Mouse (Mus musculus): ENCODE measurements around the gene Casd1. TPM values are rescaled to one million over a fixed set of nuclear protein-coding genes. Genes with fewer than 3 reads are reported as not detected.

The Casd1 gene
- polyA plus RNA-seq, 1 experiment from 2014 or later = 40.7 TPM

DNA sequence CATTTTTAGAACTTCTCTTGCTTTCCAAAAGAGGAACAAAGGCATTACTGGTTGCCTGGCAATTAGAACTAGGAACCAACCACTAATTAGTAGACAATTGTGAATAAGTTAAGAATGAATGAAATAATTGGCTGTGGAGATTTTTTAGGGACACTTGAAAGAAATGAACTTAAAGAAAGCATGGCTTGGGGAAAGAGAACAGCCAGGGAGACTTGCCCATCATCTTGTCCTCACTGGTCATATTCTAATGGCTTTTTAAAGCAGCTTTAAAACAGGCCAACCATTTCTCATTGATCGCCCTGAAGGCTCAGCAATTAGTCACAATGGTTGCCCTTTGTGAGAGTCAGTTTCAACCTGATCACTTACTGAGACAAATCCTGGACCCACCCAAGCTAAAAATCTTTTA, 76.7 kb downstream of the Casd1 start:
- no peak overlapping the region for H3K27ac ChIP-seq
- peaks cover 4% of the 10 kb centered on the region for H3K4me1 ChIP-seq
- no peaks in the 10 kb centered on the region for H3K36me3 ChIP-seq
- no peak overlapping the region for H3K4me2 ChIP-seq (replicated peaks)
- no peaks in the 10 kb centered on the region for H3K27me3 ChIP-seq (replicated peaks)
- 31% methylated on average over 1 of the region's 1 CpGs for WGBS
- ATAC-seq (ENCODE audit: low FRiP score, low read depth) = no peak
- H3K4me3 ChIP-seq = no peak overlapping the region
- no peaks in the 10 kb centered on the region for H3K9me3 ChIP-seq
- no peak overlapping the region for H3K9ac ChIP-seq

DNA sequence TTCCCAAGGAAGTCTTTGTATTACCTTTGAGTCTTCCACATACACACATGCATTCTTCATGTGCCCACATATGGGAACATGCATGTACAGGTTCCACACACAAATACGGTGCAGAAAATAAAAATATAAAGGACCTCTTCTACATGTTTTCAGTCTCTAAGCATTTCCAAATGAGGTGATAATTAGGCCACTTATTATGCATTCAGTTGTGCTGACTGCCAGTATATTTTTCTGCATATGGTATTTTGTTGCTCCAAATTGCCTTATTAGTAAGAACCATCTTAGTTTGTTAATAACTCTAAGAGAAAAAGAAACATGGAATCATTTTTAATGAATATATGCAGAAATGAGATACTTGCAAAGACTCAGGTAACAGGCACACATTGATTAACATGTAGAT, 79.3 kb downstream of the Casd1 start:
- no peaks in the 10 kb centered on the region for H3K36me3 ChIP-seq
- no peak overlapping the region for H3K9ac ChIP-seq
- H3K4me3 ChIP-seq = no peak overlapping the region
- H3K4me2 ChIP-seq (replicated peaks) = no peak overlapping the region
- no peaks in the 10 kb centered on the region for H3K9me3 ChIP-seq
- H3K4me1 ChIP-seq = peaks cover 4% of the 10 kb centered on the region
- 88% methylated on average over 1 of the region's 1 CpGs for WGBS
- no peaks in the 10 kb centered on the region for H3K27me3 ChIP-seq (replicated peaks)
- H3K27ac ChIP-seq = no peak overlapping the region
- no peak for ATAC-seq (ENCODE audit: low FRiP score, low read depth)

DNA sequence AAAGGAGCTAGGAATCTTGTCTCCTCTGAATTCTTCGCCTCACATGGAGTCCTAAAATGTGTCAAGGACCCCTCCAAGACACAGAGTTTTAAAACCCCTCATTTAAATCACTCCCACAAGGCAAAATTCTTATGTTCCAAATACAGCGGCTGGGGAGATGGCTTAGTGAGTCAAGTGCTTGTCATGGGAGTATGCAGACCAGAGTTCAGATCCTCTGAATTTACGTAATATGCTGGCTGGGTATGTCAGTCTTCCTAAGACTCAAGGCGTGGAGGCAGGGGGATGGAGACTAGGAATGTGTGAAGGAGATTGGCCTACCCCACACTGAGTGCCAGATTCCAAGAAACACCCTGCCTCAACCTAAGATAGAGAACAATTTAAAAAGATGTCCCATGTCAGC, 79.9 kb downstream of the Casd1 start:
- Histone ChIP-seq H3K4me3 (no peak overlapping the region), H3K4me2 (replicated peaks) (no peak overlapping the region), H3K9me3 (no peaks in the 10 kb centered on the region), H3K9ac (no peak overlapping the region), H3K27me3 (replicated peaks) (no peaks in the 10 kb centered on the region), H3K27ac (no peak overlapping the region), H3K36me3 (no peaks in the 10 kb centered on the region), H3K4me1 (peaks cover 4% of the 10 kb centered on the region)
- 88% methylated on average over 4 of the region's 4 CpGs for WGBS
- ATAC-seq (ENCODE audit: low FRiP score, low read depth) = no peak

DNA sequence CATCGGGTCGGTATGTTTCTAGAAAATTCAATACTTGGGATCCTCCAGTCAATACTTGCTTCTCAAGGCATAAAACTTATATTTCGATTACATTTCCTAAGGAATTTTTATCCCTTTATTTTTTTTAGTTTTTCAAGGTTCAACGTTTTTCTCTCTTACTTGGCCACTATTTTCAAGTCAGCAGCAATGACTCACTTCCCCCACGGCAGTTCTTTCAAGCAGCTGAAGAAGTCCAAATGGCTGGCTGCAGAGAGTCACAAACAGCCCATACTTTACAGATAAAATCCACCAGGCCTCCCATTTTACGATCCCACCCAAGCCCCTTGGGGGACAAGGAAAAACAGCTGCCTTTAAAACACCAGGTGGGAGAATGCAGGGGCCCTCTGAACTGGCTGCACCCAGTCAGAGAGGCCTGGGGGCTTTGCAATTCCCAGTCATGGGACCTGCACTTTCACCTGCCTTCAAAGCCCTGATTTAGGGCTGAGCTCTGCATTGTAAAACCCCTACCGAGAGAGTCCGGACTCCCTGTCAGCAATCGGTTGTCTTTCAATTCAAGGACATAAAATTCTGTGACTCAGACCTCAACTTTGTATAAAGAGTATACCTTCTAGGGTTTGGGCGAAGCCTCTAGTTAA, 84.2 kb downstream of the Casd1 start:
- no peaks in the 10 kb centered on the region; the same call in 1 of the 2 replicates for H3K36me3 ChIP-seq
- WGBS = 37% methylated on average over 10 of the region's 10 CpGs
- no peak for ATAC-seq (ENCODE audit: low FRiP score, low read depth)
- no peaks in the 10 kb centered on the region for H3K9me3 ChIP-seq
- H3K27ac ChIP-seq = no peak overlapping the region
- no peak overlapping the region for H3K4me3 ChIP-seq
- H3K4me1 ChIP-seq = peaks cover 4% of the 10 kb centered on the region
- H3K27me3 ChIP-seq (replicated peaks) = no peaks in the 10 kb centered on the region
- H3K4me2 ChIP-seq (replicated peaks) = no peak overlapping the region
- H3K9ac ChIP-seq = no peak overlapping the region

DNA sequence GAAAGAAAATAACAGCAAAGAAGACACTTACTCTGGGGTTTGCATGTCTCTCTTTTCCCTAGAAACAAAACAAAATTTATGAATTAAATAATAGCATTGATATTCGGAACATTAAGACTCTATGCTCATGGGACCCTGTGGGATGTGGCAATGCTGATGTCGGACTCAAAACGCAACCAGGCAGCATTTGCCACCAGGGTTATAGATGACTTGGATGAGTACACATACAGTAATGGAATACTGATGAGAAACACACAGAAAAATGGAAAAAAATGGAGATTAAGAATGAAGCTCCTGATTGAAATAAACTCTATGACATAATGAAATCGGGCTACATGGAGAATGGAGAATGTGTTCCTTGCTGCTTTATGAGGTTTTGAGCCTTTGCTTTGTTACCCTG, 89.8 kb downstream of the Casd1 start:
- Histone ChIP-seq H3K27ac (no peak overlapping the region), H3K9ac (no peak overlapping the region), H3K36me3 (no peaks in the 10 kb centered on the region; the same call in 1 of the 2 replicates), H3K4me1 (no peaks in the 10 kb centered on the region), H3K4me2 (replicated peaks) (no peak overlapping the region), H3K27me3 (replicated peaks) (no peaks in the 10 kb centered on the region), H3K4me3 (no peak overlapping the region), H3K9me3 (no peaks in the 10 kb centered on the region)
- WGBS = 74% methylated on average over 4 of the region's 4 CpGs
- ATAC-seq (ENCODE audit: low FRiP score, low read depth) = no peak

Other genes starting within 250 kb of the Casd1 start
- 202 and 212 TPM in 2 replicates for gene Col1a2, start 96.0 kb upstream of the Casd1 start, polyA plus RNA-seq (2016; fragmentation: Nextera tagmentation; extraction: Ambion mirVana)
- gene Sgce, start 146.4 kb downstream of the Casd1 start, polyA plus RNA-seq (2016; fragmentation: Nextera tagmentation; extraction: Ambion mirVana) = 60.0 and 61.9 TPM in 2 replicates
- gene Peg10, start 146.5 kb downstream of the Casd1 start, polyA plus RNA-seq (2016; fragmentation: Nextera tagmentation; extraction: Ambion mirVana) = 6.0 TPM in 2 replicates

Measured in neural tube, embryonic 12.5 days (tissue).